Mouse (Mus musculus) cerebellum, adult 2 months (tissue): Measurements from ENCODE around the gene St8sia1.

Source experiments
- CTCF ChIP-seq: fragments of 200-500 bp; IDR thresholded peaks from 2 replicates; pipeline ENCODE4 v1.5.1; 2011; ENCODE audit warnings: low read depth, mild to moderate bottlenecking, control low read depth, low read length, moderate library complexity, borderline replicate concordance; ENCODE audit not compliant: insufficient read depth
- POLR2A ChIP-seq: fragments of 200-500 bp; IDR thresholded peaks from 2 replicates; pipeline ENCODE4 v1.6.1; 2011; ENCODE audit warnings: low read length, control low read depth, borderline replicate concordance; ENCODE audit not compliant: insufficient read depth

DNA sequence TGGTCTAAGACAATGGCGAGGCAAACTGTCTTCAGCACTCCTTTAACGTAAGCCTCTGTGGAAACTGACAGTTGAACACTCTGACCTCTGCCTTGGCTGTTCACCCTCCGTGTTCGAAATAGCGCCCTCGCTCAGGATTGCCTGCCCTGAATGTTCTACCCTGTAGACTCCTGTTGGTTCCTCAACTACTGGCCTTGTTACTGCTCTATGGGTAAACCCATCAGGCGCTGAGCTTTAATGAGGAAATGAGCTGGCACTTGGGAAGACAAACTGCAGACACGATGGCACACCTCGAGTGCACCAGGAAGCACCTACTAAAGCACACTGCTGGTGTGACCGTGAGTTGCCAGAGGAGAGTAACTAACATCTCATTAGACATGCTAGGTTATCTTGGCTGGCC, 49.6 kb downstream of the St8sia1 start:
- TF ChIP-seq CTCF: no peak
- TF ChIP-seq POLR2A: no peak
